Mouse (Mus musculus): Measurements from ENCODE around the gene Madcam1. TPM values are rescaled to one million over a fixed set of nuclear protein-coding genes. Genes with fewer than 3 reads are reported as not detected.

The Madcam1 gene
- 0.35 and 0.39 TPM in 2 replicates for polyA plus RNA-seq (2015; fragmentation: Nextera tagmentation; extraction: Ambion mirVana)

GRCm38 (mm10) chr10:79664131-79664665, at the start of gene Madcam1:
TSS of gene Madcam1 (plus strand) at chr10:79664559.

DNA sequence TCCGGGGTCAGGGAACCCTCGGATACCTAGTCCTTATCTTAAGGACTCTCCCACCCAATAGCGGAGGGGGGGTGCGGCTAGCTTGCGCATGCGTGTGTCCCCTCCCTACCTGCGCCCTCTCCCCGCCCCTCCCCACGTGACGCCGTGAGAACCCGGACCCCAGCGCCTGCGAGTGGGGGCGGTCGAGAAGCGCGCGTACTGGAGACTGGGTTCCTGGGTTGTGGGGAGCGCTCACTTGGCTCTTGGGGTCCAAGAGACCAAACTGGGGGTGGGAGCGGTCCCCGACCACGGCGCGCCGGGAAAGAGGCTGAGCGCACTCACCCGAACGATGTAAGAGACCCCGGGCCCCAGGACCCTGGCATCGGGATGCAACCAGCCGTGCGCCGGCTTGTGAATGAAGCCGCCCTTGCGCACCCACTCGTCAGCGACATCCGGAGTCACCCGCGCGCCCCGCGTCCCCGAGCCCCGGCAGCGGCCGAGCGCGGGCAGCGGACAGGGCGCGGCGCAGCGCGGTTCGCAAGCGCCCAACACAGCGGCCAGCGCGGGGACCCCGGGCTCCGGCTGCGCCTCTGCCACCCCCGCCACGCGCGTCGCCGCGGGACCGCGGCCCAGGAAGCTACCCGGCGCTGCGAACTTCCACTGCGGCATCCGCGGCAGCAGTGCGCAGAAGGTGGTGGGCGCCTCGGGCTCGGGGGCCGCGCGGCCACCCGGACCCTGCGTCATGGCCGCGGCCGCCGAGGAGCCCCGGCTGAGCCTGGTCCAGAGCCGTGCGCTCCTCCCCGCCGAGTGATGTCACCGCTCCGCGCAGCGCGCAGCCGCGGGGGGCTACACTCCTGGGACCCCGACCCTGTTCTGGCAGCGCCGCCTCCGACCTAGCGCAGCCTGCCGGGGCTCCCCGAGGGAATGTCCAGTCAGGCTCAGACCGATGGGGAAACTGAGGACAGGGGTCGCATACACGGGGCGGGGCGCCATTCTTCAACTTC, 26.9 kb upstream of the Madcam1 start, which contains the start of gene Shc2:
Gene Shc2, minus strand, starts transcription at position 791 of the 983 bp plus-strand sequence.

GRCm38 (mm10) chr10:79645711-79646110, 18.6 kb upstream of the Madcam1 start, which contains the start of gene Odf3l2:
TSS of gene Odf3l2 (minus strand) at chr10:79645738.

GRCm38 (mm10) chr10:79668771-79669575, 4.6 kb downstream of the Madcam1 start, which contains the start of gene Tpgs1:
TSS of gene Tpgs1 (plus strand) at chr10:79669369.

DNA sequence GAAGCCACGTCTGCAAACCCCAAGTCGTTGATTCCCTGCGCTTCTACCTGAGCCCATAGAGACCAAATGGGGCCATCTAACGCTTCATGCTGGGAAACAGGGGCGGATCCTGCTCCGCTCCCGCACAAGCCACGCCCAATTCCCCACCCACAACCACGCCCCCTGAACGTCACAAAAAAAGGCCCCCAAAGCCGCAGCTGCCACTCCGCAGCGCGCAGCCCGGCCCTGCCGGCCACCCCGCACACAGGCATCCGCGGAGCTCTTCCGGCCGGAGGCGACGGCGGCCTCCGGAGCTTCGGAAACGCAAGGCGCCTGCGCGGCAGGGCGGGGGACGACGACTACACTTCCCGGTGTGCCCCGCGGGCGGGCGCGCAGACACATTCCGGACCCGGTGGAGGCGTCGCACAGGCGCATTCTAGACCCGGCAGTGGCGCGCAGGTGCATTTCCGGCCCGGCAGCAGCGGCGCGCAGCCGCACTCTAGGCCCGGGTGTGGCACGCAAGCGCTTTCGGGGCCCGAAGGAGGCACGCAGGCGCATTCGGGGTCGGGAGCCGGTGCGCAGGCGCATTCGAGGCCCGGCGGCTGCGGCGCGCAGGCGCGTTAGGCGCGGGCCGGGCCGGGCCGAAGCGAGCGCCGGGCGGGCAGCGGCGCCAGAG, 17.4 kb downstream of the Madcam1 start, which contains the start of gene Cdc34:
Gene Cdc34, plus strand, starts transcription at position 605 of the 655 bp plus-strand sequence.

DNA sequence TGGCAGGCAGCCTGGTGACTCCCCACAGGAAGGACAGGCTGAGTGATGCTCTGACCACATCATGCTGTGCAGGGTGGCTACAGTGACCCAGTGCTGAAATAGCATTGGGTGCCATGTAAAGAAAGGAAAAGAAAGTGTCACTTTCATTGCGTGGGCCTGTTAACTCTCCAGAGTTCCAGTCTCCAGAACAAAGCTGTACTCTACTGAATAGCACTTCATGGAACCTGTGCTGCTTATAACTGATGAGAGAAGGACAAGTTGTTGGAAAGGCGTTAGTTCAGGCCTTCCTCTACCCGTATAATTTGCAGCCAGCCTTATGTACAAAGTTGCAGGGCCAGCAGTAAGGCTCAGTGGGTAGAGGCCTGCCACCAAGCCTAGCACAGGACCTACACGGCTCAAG, 24.4 kb downstream of the Madcam1 start, which contains the start of gene Gzmm:
Gene Gzmm, plus strand, starts transcription at position 301 of the 400 bp plus-strand sequence.

GRCm38 (mm10) chr10:79704065-79704969, 40.0 kb downstream of the Madcam1 start, which contains the start of gene Bsg:
TSS of gene Bsg (plus strand) at chr10:79704491.

DNA sequence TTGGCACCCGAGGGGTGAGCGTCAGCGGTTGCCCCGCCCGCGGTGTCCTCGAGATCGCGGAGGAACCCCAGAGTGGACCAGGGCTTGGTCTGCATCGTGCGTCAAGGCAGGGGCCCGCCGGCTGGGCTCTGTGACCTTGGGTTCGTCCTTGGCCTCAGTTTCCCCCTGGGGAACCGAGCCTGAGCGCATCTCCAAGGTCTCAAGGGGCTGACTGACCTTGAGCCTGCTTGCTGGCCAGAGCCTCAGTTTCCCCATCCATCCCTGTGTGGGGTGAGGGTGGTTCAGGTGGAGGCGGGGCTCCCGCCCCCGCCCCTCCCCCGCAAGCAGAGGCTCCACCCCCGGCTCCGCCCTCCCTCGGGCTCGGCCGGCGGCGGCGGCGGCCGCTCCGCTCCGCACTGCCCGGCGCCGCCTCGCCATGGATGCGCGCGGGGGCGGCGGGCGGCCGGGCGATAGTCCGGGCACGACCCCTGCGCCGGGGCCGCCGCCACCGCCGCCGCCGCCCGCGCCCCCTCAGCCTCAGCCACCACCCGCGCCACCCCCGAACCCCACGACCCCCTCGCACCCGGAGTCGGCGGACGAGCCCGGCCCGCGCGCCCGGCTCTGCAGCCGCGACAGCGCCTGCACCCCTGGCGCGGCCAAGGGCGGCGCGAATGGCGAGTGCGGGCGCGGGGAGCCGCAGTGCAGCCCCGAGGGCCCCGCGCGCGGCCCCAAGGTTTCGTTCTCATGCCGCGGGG, 52.1 kb downstream of the Madcam1 start, which contains the start of gene Hcn2:
Gene Hcn2, plus strand, starts transcription at position 381 of the 734 bp plus-strand sequence.

Other genes starting within 250 kb of the Madcam1 start
- gene Vmn2r83, start 195.8 kb upstream of the Madcam1 start, polyA plus RNA-seq (2015; fragmentation: Nextera tagmentation; extraction: Ambion mirVana) = not detected in 2 replicates
- 30.4 and 31.8 TPM in 2 replicates for gene Plpp2, start 130.8 kb upstream of the Madcam1 start, polyA plus RNA-seq (2015; fragmentation: Nextera tagmentation; extraction: Ambion mirVana)
- gene Mier2, start 109.4 kb upstream of the Madcam1 start, polyA plus RNA-seq (2015; fragmentation: Nextera tagmentation; extraction: Ambion mirVana) = 24.2 and 26.1 TPM in 2 replicates
- gene Theg, start 77.2 kb upstream of the Madcam1 start, polyA plus RNA-seq (2015; fragmentation: Nextera tagmentation; extraction: Ambion mirVana) = not detected in 2 replicates
- not detected in 2 replicates for gene C2cd4c, start 50.5 kb upstream of the Madcam1 start, polyA plus RNA-seq (2015; fragmentation: Nextera tagmentation; extraction: Ambion mirVana)
- 2.1 and 2.5 TPM in 2 replicates for gene Shc2, start 26.6 kb upstream of the Madcam1 start, polyA plus RNA-seq (2015; fragmentation: Nextera tagmentation; extraction: Ambion mirVana)
- gene Odf3l2, start 18.8 kb upstream of the Madcam1 start, polyA plus RNA-seq (2015; fragmentation: Nextera tagmentation; extraction: Ambion mirVana) = not detected in 2 replicates
- gene Tpgs1, start 4.8 kb downstream of the Madcam1 start, polyA plus RNA-seq (2015; fragmentation: Nextera tagmentation; extraction: Ambion mirVana) = 47.4 and 51.3 TPM in 2 replicates
- 63.7 and 68.6 TPM in 2 replicates for gene Cdc34, start 17.6 kb downstream of the Madcam1 start, polyA plus RNA-seq (2015; fragmentation: Nextera tagmentation; extraction: Ambion mirVana)
- 0.16 and 0.48 TPM in 2 replicates for gene Gzmm, start 24.5 kb downstream of the Madcam1 start, polyA plus RNA-seq (2015; fragmentation: Nextera tagmentation; extraction: Ambion mirVana)
- 812 and 845 TPM in 2 replicates for gene Bsg, start 39.9 kb downstream of the Madcam1 start, polyA plus RNA-seq (2015; fragmentation: Nextera tagmentation; extraction: Ambion mirVana)
- 0.06 and 0.08 TPM in 2 replicates for gene Hcn2, start 52.1 kb downstream of the Madcam1 start, polyA plus RNA-seq (2015; fragmentation: Nextera tagmentation; extraction: Ambion mirVana)
- gene Polrmt, start 82.0 kb downstream of the Madcam1 start, polyA plus RNA-seq (2015; fragmentation: Nextera tagmentation; extraction: Ambion mirVana) = 14.4 and 14.7 TPM in 2 replicates
- gene Fgf22, start 90.5 kb downstream of the Madcam1 start, polyA plus RNA-seq (2015; fragmentation: Nextera tagmentation; extraction: Ambion mirVana) = 0.24 and 0.28 TPM in 2 replicates
- 50.7 and 60.7 TPM in 2 replicates for gene Rnf126, start 102.4 kb downstream of the Madcam1 start, polyA plus RNA-seq (2015; fragmentation: Nextera tagmentation; extraction: Ambion mirVana)
- 69.7 and 87.0 TPM in 2 replicates for gene Fstl3, start 112.7 kb downstream of the Madcam1 start, polyA plus RNA-seq (2015; fragmentation: Nextera tagmentation; extraction: Ambion mirVana)
- 0.12 TPM in 1 of 2 replicates, not detected in the other for gene Prss57, start 126.4 kb downstream of the Madcam1 start, polyA plus RNA-seq (2015; fragmentation: Nextera tagmentation; extraction: Ambion mirVana)
- gene Palm, start 129.0 kb downstream of the Madcam1 start, polyA plus RNA-seq (2015; fragmentation: Nextera tagmentation; extraction: Ambion mirVana) = 39.7 and 44.2 TPM in 2 replicates
- gene Misp, start 156.4 kb downstream of the Madcam1 start, polyA plus RNA-seq (2015; fragmentation: Nextera tagmentation; extraction: Ambion mirVana) = 1.6 and 2.9 TPM in 2 replicates
- 109 and 124 TPM in 2 replicates for gene Ptbp1, start 189.9 kb downstream of the Madcam1 start, polyA plus RNA-seq (2015; fragmentation: Nextera tagmentation; extraction: Ambion mirVana)
- 2.3 and 8.8 TPM in 2 replicates for gene Prtn3, start 209.9 kb downstream of the Madcam1 start, polyA plus RNA-seq (2015; fragmentation: Nextera tagmentation; extraction: Ambion mirVana)
- gene Plppr3, start 210.1 kb downstream of the Madcam1 start, polyA plus RNA-seq (2015; fragmentation: Nextera tagmentation; extraction: Ambion mirVana) = 2.2 TPM in 2 replicates
- gene Elane, start 221.7 kb downstream of the Madcam1 start, polyA plus RNA-seq (2015; fragmentation: Nextera tagmentation; extraction: Ambion mirVana) = 0.13 and 0.16 TPM in 2 replicates
- 0.18 TPM in 1 of 2 replicates, not detected in the other for gene Cfd, start 226.3 kb downstream of the Madcam1 start, polyA plus RNA-seq (2015; fragmentation: Nextera tagmentation; extraction: Ambion mirVana)
- gene Med16, start 244.4 kb downstream of the Madcam1 start, polyA plus RNA-seq (2015; fragmentation: Nextera tagmentation; extraction: Ambion mirVana) = 33.5 and 34.4 TPM in 2 replicates
- gene Gm26602, start 246.3 kb downstream of the Madcam1 start, polyA plus RNA-seq (2015; fragmentation: Nextera tagmentation; extraction: Ambion mirVana) = not detected in 2 replicates